Mouse (Mus musculus): ENCODE measurements around the gene Hsd3b7.

DNA sequence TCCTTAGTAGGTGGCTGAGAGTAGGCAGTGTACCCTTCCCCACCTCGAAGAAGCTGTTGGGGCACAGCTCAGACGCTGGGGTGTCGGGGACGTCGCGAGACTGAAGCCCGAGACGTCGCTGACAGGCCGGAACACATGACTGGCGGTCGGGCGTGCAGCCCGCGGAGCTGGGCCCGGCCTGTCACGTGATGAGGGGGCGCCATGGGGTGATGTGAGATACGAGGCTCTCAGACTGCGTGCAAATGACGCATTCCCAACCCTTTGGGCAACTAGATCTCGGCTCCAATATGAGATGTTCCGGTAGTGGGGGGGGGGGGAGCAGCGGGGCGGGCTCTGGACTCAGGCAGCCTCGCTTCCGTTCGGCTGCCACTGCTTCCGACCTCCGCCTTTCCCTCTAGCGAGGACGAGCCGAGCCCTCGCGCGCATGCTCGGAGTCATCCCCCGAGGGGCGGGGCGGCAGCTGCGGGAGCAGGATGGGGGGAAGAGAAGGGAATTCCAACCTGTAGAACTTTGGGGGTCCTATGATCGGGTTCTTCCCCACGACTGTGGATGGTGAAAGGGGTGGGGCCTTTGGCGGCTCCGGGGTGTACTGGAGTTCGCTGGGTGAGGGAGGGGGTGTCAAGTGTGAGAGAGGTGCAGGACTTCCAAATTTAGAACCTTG lies 41.1 kb downstream of the Hsd3b7 start:
- no peak for TF ChIP-seq CTCF (IDR thresholded peaks at IDR 0.05; ENCODE audit: control insufficient read depth, insufficient read depth, insufficient replicate concordance, low read depth, low read length)
- TF ChIP-seq POLR2A (IDR thresholded peaks at IDR 0.05; ENCODE audit: control insufficient read depth, low read depth, low read length): no peak; the same call in 1 of the 2 replicates

Data from testis, adult 2 months (tissue).